Mouse (Mus musculus) urinary bladder, postnatal 36 days (tissue): ENCODE results near the gene Ifit1bl2.
"Not testable (repeated sequence)": the region's sequence is repeated elsewhere in the genome, so short reads cannot be mapped to it uniquely, and the experiment has no call there.

Experiments used
- DNase-seq, 2 experiments: peaks; one replicate each; pipeline ENCODE4 v3.0.0; 2022; ENCODE audit warnings: low spot score in 2 of 2, mixed read lengths in 1 of 2

Gene Ifit1bl2

GRCm38 (mm10) chr19:34610118-34610517 is 30.4 kb downstream of the Ifit1bl2 start:
- not testable (repeated sequence) for DNase-seq

- DNase-seq, result peak in 1 of 2 experiments; percentile 29
Observed at GRCm38 (mm10) chr19:34607237-34608051, 33.1 kb downstream of the Ifit1bl2 start, which contains the start of gene Ifit3b. Gene Ifit3b (plus strand): TSS chr19:34607970.

- no peak for DNase-seq
Observed at GRCm38 (mm10) chr19:34605472-34605871, 35.1 kb downstream of the Ifit1bl2 start.

- not testable (repeated sequence) for DNase-seq
Observed at GRCm38 (mm10) chr19:34601888-34602287, 38.7 kb downstream of the Ifit1bl2 start, which contains the start of gene Ifit1bl1. Gene Ifit1bl1 (minus strand): TSS chr19:34601956.

- DNase-seq, result not testable (repeated sequence)
Observed at GRCm38 (mm10) chr19:34599250-34599649, 41.3 kb downstream of the Ifit1bl2 start.

GRCm38 (mm10) chr19:34598341-34598740 is 42.2 kb downstream of the Ifit1bl2 start:
- DNase-seq, result peak in 1 of 2 experiments; percentile 62

- no peak for DNase-seq
Observed at GRCm38 (mm10) chr19:34596811-34597210, 43.7 kb downstream of the Ifit1bl2 start.

GRCm38 (mm10) chr19:34594523-34594922 is 46.0 kb downstream of the Ifit1bl2 start:
- DNase-seq, result not testable (repeated sequence)

- DNase-seq, result no peak
Observed at GRCm38 (mm10) chr19:34593456-34593855, 47.1 kb downstream of the Ifit1bl2 start.

- DNase-seq, result no peak
Observed at GRCm38 (mm10) chr19:34588959-34589358, 51.6 kb downstream of the Ifit1bl2 start.

- not testable (repeated sequence) for DNase-seq
Observed at GRCm38 (mm10) chr19:34587898-34588692, 52.4 kb downstream of the Ifit1bl2 start.

GRCm38 (mm10) chr19:34585740-34586458 is 54.6 kb downstream of the Ifit1bl2 start:
- not testable (repeated sequence) for DNase-seq

GRCm38 (mm10) chr19:34583126-34583766 is 57.3 kb downstream of the Ifit1bl2 start, which contains the start of gene Ifit3:
Gene Ifit3 (plus strand): TSS chr19:34583531.
- DNase-seq, result peak in 1 of 2 experiments; percentile 24

- not testable (repeated sequence) for DNase-seq
Observed at GRCm38 (mm10) chr19:34582696-34583095, 57.8 kb downstream of the Ifit1bl2 start.

GRCm38 (mm10) chr19:34577121-34577520 is 63.4 kb downstream of the Ifit1bl2 start:
- no peak for DNase-seq

GRCm38 (mm10) chr19:34573650-34574049 is 66.9 kb downstream of the Ifit1bl2 start:
- DNase-seq, result no peak

- no peak for DNase-seq
Observed at GRCm38 (mm10) chr19:34571080-34571479, 69.5 kb downstream of the Ifit1bl2 start.

GRCm38 (mm10) chr19:34569896-34570476 is 70.6 kb downstream of the Ifit1bl2 start:
- DNase-seq, result no peak

GRCm38 (mm10) chr19:34568988-34569895 is 71.3 kb downstream of the Ifit1bl2 start:
- DNase-seq, result no peak
